Mouse (Mus musculus): ENCODE measurements at regions not wholly inside any gene's neighbourhood (a gene's known extent, or its start where the extent isn't known, plus 50 kb on each side); places are given as distances from the start of the nearest gene placed in this dataset.
A peak's percentile ranks its signal among the peaks of the same experiment; 100 is the strongest.
"Not testable (repeated sequence)": the region's sequence is repeated elsewhere in the genome, so short reads cannot be mapped to it uniquely, and the experiment has no call there.

DNA sequence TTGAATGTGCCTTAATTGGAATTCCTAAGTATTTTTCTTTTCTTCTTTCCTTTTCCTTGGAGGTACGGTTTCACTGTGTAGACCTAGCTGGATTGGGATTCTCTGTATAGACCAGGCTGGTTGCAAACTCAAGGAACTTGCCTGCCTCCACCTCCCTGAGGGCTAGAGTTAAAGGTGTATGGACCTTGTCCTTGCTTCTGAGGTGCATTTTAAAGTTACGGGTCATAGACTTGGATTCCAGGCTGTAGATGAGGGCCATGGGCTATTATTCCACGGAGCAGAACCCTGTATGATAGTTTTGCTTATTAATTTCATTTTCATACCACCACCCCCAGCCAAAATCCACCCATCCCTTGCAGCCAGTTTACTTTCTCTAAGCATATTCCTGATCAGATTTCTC lies 50.7 kb upstream of the Wdr26 start:
- H3K27me3 ChIP-seq (ENCODE audit: control insufficient read depth, insufficient read depth, low read length): no peaks in the 10 kb centered on the region
- H3K4me1 ChIP-seq (ENCODE audit: control insufficient read depth, insufficient read depth, low read length): peaks cover 12% of the 10 kb centered on the region
- H3K4me3 ChIP-seq (ENCODE audit: low read length): no peak overlapping the region
- no peak overlapping the region for H3K9ac ChIP-seq (ENCODE audit: low read length)
- no peaks in the 10 kb centered on the region for H3K9me3 ChIP-seq (replicated peaks; ENCODE audit: control insufficient read depth, low read length)
- no peak overlapping the region for H3K27ac ChIP-seq (ENCODE audit: low read length)
- no peak overlapping the region for H3K4me2 ChIP-seq (ENCODE audit: low read depth, low read length)
- ATAC-seq (replicated peaks; ENCODE audit: extremely low read depth, insufficient read depth, low FRiP score): no peak
- 93% methylated on average over 3 of the region's 3 CpGs for WGBS
- H3K36me3 ChIP-seq (ENCODE audit: control insufficient read depth, insufficient read depth): no peaks in the 10 kb centered on the region

- no peak for ATAC-seq (replicated peaks; ENCODE audit: extremely low read depth, insufficient read depth, low FRiP score)
- Histone ChIP-seq H3K4me2 (ENCODE audit: low read depth, low read length) (no peak overlapping the region), H3K9ac (ENCODE audit: low read length) (no peak overlapping the region), H3K9me3 (replicated peaks; ENCODE audit: control insufficient read depth, low read length) (no peaks in the 10 kb centered on the region), H3K36me3 (ENCODE audit: control insufficient read depth, insufficient read depth) (no peaks in the 10 kb centered on the region), H3K4me1 (ENCODE audit: control insufficient read depth, insufficient read depth, low read length) (peaks cover 5% of the 10 kb centered on the region), H3K27ac (ENCODE audit: low read length) (no peak overlapping the region), H3K27me3 (ENCODE audit: control insufficient read depth, insufficient read depth, low read length) (no peaks in the 10 kb centered on the region), H3K4me3 (ENCODE audit: low read length) (no peak overlapping the region)
- 93% methylated on average over 10 of the region's 10 CpGs for WGBS
Measured at GRCm38 (mm10) chr1:181263216-181263615, 51.4 kb upstream of the Wdr26 start.

- H3K4me2 ChIP-seq (ENCODE audit: low read depth, low read length); H3K4me1 ChIP-seq (ENCODE audit: control insufficient read depth, insufficient read depth, low read length); H3K9me3 ChIP-seq (replicated peaks; ENCODE audit: control insufficient read depth, low read length); H3K4me3 ChIP-seq (ENCODE audit: low read length); H3K9ac ChIP-seq (ENCODE audit: low read length); H3K36me3 ChIP-seq (ENCODE audit: control insufficient read depth, insufficient read depth); H3K27ac ChIP-seq (ENCODE audit: low read length); ATAC-seq (replicated peaks; ENCODE audit: extremely low read depth, insufficient read depth, low FRiP score); H3K27me3 ChIP-seq (ENCODE audit: control insufficient read depth, insufficient read depth, low read length): not testable (repeated sequence)
- 92% methylated on average over 10 of the region's 15 CpGs for WGBS
Measured at GRCm38 (mm10) chr1:181270469-181270868, 58.7 kb upstream of the Wdr26 start.

DNA sequence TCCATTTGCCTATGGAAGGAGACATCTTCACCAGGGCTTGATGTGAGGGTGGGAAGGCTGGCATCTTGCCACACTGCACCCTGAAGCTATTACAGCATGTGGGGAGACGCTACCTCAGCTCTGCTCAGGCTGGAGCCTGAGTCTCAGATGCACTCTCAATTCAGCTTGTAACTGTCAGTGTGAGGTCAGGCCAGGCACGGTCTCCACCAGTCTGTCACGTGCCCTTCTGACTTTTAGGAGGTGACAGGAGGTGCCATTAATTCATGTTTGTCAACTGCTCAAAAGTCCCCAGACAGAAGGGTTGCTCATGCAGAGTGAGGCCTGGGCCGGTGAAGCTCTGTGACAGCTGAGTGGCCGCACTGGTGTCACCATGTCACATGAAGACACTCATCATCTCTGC lies 59.4 kb upstream of the Wdr26 start:
- no peaks in the 10 kb centered on the region for H3K4me1 ChIP-seq (ENCODE audit: control insufficient read depth, insufficient read depth, low read length)
- WGBS: 80% methylated on average over 5 of the region's 5 CpGs
- no peaks in the 10 kb centered on the region for H3K36me3 ChIP-seq (ENCODE audit: control insufficient read depth, insufficient read depth)
- H3K9me3 ChIP-seq (replicated peaks; ENCODE audit: control insufficient read depth, low read length): 0 out of 2 replicates have a peak, but pooled peaks cover 2% of the 10 kb centered on the region
- H3K27ac ChIP-seq (ENCODE audit: low read length): no peak overlapping the region
- H3K9ac ChIP-seq (ENCODE audit: low read length): no peak overlapping the region
- H3K4me3 ChIP-seq (ENCODE audit: low read length): no peak overlapping the region
- H3K4me2 ChIP-seq (ENCODE audit: low read depth, low read length): no peak overlapping the region
- ATAC-seq (replicated peaks; ENCODE audit: extremely low read depth, insufficient read depth, low FRiP score): no peak
- H3K27me3 ChIP-seq (ENCODE audit: control insufficient read depth, insufficient read depth, low read length): no peaks in the 10 kb centered on the region; the same call in 1 of the 2 replicates

- H3K27me3 ChIP-seq (ENCODE audit: control insufficient read depth, insufficient read depth, low read length): no peaks in the 10 kb centered on the region; the same call in 1 of the 2 replicates
- H3K36me3 ChIP-seq (ENCODE audit: control insufficient read depth, insufficient read depth): no peaks in the 10 kb centered on the region
- no peak overlapping the region for H3K4me3 ChIP-seq (ENCODE audit: low read length)
- H3K9me3 ChIP-seq (replicated peaks; ENCODE audit: control insufficient read depth, low read length): 0 out of 2 replicates have a peak, but pooled peaks cover 2% of the 10 kb centered on the region
- ATAC-seq (replicated peaks; ENCODE audit: extremely low read depth, insufficient read depth, low FRiP score): no peak
- WGBS: 82% methylated on average over 6 of the region's 6 CpGs
- H3K27ac ChIP-seq (ENCODE audit: low read length): no peak overlapping the region
- no peak overlapping the region for H3K4me2 ChIP-seq (ENCODE audit: low read depth, low read length)
- H3K9ac ChIP-seq (ENCODE audit: low read length): no peak overlapping the region
- H3K4me1 ChIP-seq (ENCODE audit: control insufficient read depth, insufficient read depth, low read length): no peaks in the 10 kb centered on the region
Measured at GRCm38 (mm10) chr1:181271821-181272220, 60.0 kb upstream of the Wdr26 start.

GRCm38 (mm10) chr1:181272622-181273296 lies 61.0 kb upstream of the Wdr26 start:
- 5% methylated on average over 20 of the region's 20 CpGs for WGBS
- H3K4me2 ChIP-seq (ENCODE audit: low read depth, low read length): no peak overlapping the region; the same call in 1 of the 2 replicates

GRCm38 (mm10) chr1:181273540-181274204 lies 61.9 kb upstream of the Wdr26 start:
- Histone ChIP-seq H3K4me3 (ENCODE audit: low read length) (no peak overlapping the region), H3K36me3 (ENCODE audit: control insufficient read depth, insufficient read depth) (no peaks in the 10 kb centered on the region), H3K9me3 (replicated peaks; ENCODE audit: control insufficient read depth, low read length) (0 out of 2 replicates have a peak, but pooled peaks cover 2% of the 10 kb centered on the region), H3K4me2 (ENCODE audit: low read depth, low read length) (no peak overlapping the region), H3K27ac (ENCODE audit: low read length) (no peak overlapping the region), H3K4me1 (ENCODE audit: control insufficient read depth, insufficient read depth, low read length) (no peaks in the 10 kb centered on the region), H3K27me3 (ENCODE audit: control insufficient read depth, insufficient read depth, low read length) (no peaks in the 10 kb centered on the region; the same call in 1 of the 2 replicates), H3K9ac (ENCODE audit: low read length) (no peak overlapping the region)
- no peak for ATAC-seq (replicated peaks; ENCODE audit: extremely low read depth, insufficient read depth, low FRiP score)
- WGBS: 38% methylated on average over 7 of the region's 10 CpGs

More at GRCm38 (mm10) chr1:181272622-181273296, 61.0 kb upstream of the Wdr26 start:
- H3K36me3 ChIP-seq (ENCODE audit: control insufficient read depth, insufficient read depth): no peaks in the 10 kb centered on the region
- no peak overlapping the region for H3K4me3 ChIP-seq (ENCODE audit: low read length)
- H3K9me3 ChIP-seq (replicated peaks; ENCODE audit: control insufficient read depth, low read length): 0 out of 2 replicates have a peak, but pooled peaks cover 2% of the 10 kb centered on the region
- no peak overlapping the region for H3K27ac ChIP-seq (ENCODE audit: low read length)
- H3K27me3 ChIP-seq (ENCODE audit: control insufficient read depth, insufficient read depth, low read length): no peaks in the 10 kb centered on the region; the same call in 1 of the 2 replicates
- H3K4me1 ChIP-seq (ENCODE audit: control insufficient read depth, insufficient read depth, low read length): no peaks in the 10 kb centered on the region
- peak overlapping the region; percentile 41; the same call in 1 of the 2 replicates for H3K9ac ChIP-seq (ENCODE audit: low read length)
- ATAC-seq (replicated peaks; ENCODE audit: extremely low read depth, insufficient read depth, low FRiP score): peak; percentile 86

DNA sequence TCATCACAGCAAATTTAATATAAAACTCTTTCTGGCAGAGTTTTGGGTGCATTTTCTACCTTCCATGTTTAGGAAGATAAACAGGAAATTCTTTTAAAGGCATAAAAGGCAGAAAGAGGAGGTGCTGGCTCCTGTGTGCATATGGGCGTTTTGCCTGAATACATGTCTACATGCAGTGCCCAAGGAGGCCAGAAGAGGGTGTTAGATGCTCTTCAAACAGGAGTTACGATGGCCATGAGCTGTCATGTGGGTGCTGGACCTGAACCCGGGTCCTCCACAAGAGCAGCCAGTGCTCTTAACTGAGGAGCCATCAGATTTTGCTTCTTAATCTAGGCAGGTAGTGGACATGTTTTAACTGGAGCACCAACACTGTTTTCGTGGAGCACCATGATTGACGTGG lies 69.0 kb upstream of the Wdr26 start:
- Histone ChIP-seq H3K36me3 (ENCODE audit: control insufficient read depth, insufficient read depth) (no peaks in the 10 kb centered on the region), H3K27me3 (ENCODE audit: control insufficient read depth, insufficient read depth, low read length) (no peaks in the 10 kb centered on the region), H3K9ac (ENCODE audit: low read length) (no peak overlapping the region), H3K4me1 (ENCODE audit: control insufficient read depth, insufficient read depth, low read length) (no peaks in the 10 kb centered on the region), H3K4me2 (ENCODE audit: low read depth, low read length) (no peak overlapping the region), H3K4me3 (ENCODE audit: low read length) (no peak overlapping the region), H3K9me3 (replicated peaks; ENCODE audit: control insufficient read depth, low read length) (0 out of 2 replicates have a peak, but pooled peaks cover 3% of the 10 kb centered on the region), H3K27ac (ENCODE audit: low read length) (no peak overlapping the region)
- WGBS: 83% methylated on average over 5 of the region's 5 CpGs
- ATAC-seq (replicated peaks; ENCODE audit: extremely low read depth, insufficient read depth, low FRiP score): no peak

GRCm38 (mm10) chr1:181282986-181283385 lies 69.4 kb upstream of the Cnih3 start:
- not testable (repeated sequence) for H3K4me3 ChIP-seq (ENCODE audit: low read length); H3K9ac ChIP-seq (ENCODE audit: low read length); H3K27me3 ChIP-seq (ENCODE audit: control insufficient read depth, insufficient read depth, low read length); H3K4me1 ChIP-seq (ENCODE audit: control insufficient read depth, insufficient read depth, low read length); H3K36me3 ChIP-seq (ENCODE audit: control insufficient read depth, insufficient read depth); H3K4me2 ChIP-seq (ENCODE audit: low read depth, low read length); ATAC-seq (replicated peaks; ENCODE audit: extremely low read depth, insufficient read depth, low FRiP score); H3K27ac ChIP-seq (ENCODE audit: low read length); H3K9me3 ChIP-seq (replicated peaks; ENCODE audit: control insufficient read depth, low read length)
- WGBS: 81% methylated on average over 8 of the region's 8 CpGs
